Mouse (Mus musculus): Measurements from ENCODE around the gene Rassf3.

Gene Rassf3

GRCm38 (mm10) chr10:121403104-121403503 is 73.0 kb downstream of the Rassf3 start:
- WGBS, result 67% methylated on average over 9 of the region's 9 CpGs

- WGBS, result 82% methylated on average over 7 of the region's 7 CpGs
Measured at GRCm38 (mm10) chr10:121401005-121401404, 75.1 kb downstream of the Rassf3 start.

GRCm38 (mm10) chr10:121398599-121398998 is 77.5 kb downstream of the Rassf3 start:
- WGBS, result 91% methylated on average over 7 of the region's 7 CpGs

GRCm38 (mm10) chr10:121395542-121396176 is 80.5 kb downstream of the Rassf3 start:
- WGBS, result 86% methylated on average over 20 of the region's 20 CpGs

GRCm38 (mm10) chr10:121394789-121395325 is 81.3 kb downstream of the Rassf3 start:
- WGBS, result 87% methylated on average over 18 of the region's 18 CpGs

GRCm38 (mm10) chr10:121394270-121394669 is 81.9 kb downstream of the Rassf3 start:
- 69% methylated on average over 6 of the region's 6 CpGs for WGBS

- 60% methylated on average over 8 of the region's 8 CpGs for WGBS
Measured at GRCm38 (mm10) chr10:121391901-121392300, 84.2 kb downstream of the Rassf3 start.

- WGBS, result 80% methylated on average over 10 of the region's 10 CpGs
Measured at GRCm38 (mm10) chr10:121390602-121391001, 85.5 kb downstream of the Rassf3 start.

- 66% methylated on average over 9 of the region's 9 CpGs for WGBS
Measured at GRCm38 (mm10) chr10:121386347-121386746, 89.8 kb downstream of the Rassf3 start.

- 94% methylated on average over 6 of the region's 6 CpGs for WGBS
Measured at GRCm38 (mm10) chr10:121385695-121386094, 90.5 kb downstream of the Rassf3 start.

GRCm38 (mm10) chr10:121384710-121385109 is 91.4 kb downstream of the Rassf3 start:
- 92% methylated on average over 13 of the region's 13 CpGs for WGBS

- WGBS, result 80% methylated on average over 18 of the region's 18 CpGs
Measured at GRCm38 (mm10) chr10:121381280-121381679, 94.9 kb downstream of the Rassf3 start.

- WGBS, result 95% methylated on average over 3 of the region's 3 CpGs
Measured at GRCm38 (mm10) chr10:121379387-121379786, 96.8 kb downstream of the Rassf3 start.

GRCm38 (mm10) chr10:121376530-121377271 is 99.4 kb downstream of the Rassf3 start:
- WGBS, result 89% methylated on average over 24 of the region's 24 CpGs

- WGBS, result 86% methylated on average over 24 of the region's 24 CpGs
Measured at GRCm38 (mm10) chr10:121375649-121376493, 100.3 kb downstream of the Rassf3 start.

- WGBS, result 82% methylated on average over 17 of the region's 17 CpGs
Measured at GRCm38 (mm10) chr10:121374693-121375620, 101.2 kb downstream of the Rassf3 start.

GRCm38 (mm10) chr10:121374013-121374412 is 102.1 kb downstream of the Rassf3 start:
- WGBS, result 78% methylated on average over 12 of the region's 12 CpGs

GRCm38 (mm10) chr10:121370777-121371176 is 105.4 kb downstream of the Rassf3 start:
- WGBS, result 95% methylated on average over 6 of the region's 6 CpGs

GRCm38 (mm10) chr10:121368783-121369465 is 107.2 kb downstream of the Rassf3 start:
- 91% methylated on average over 18 of the region's 18 CpGs for WGBS

GRCm38 (mm10) chr10:121367780-121368179 is 108.4 kb downstream of the Rassf3 start:
- 72% methylated on average over 9 of the region's 9 CpGs for WGBS
